Mouse (Mus musculus) mature B cell (primary cell): Measurements from ENCODE around the gene 0610009B22Rik.

Experiments used
- in situ Hi-C: fragments of 300-500 bp; cut with MboI; formaldehyde crosslinking; loops from 2 replicates; pipeline ENCODE4 v1.14.3; 2019

The 0610009B22Rik gene

DNA sequence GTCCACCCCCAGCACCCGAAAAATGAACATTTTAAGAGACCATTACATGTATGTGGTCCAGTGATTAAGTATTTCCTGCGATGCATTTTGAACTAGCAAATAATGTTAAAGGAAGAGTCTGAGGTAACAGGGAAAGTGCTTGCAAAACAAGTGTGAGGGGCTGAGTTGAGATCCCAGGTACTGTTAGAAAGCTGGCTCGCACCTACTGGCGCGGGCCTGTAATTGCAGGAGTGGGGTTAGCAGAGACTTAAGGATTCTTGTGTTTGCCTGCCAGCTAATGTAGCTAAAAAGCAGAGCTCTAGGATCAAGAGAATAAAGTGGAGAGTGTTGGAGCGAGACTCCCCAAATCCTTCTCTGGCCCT, 52.4 kb downstream of the 0610009B22Rik start:
- in situ Hi-C loops = no loop called here

DNA sequence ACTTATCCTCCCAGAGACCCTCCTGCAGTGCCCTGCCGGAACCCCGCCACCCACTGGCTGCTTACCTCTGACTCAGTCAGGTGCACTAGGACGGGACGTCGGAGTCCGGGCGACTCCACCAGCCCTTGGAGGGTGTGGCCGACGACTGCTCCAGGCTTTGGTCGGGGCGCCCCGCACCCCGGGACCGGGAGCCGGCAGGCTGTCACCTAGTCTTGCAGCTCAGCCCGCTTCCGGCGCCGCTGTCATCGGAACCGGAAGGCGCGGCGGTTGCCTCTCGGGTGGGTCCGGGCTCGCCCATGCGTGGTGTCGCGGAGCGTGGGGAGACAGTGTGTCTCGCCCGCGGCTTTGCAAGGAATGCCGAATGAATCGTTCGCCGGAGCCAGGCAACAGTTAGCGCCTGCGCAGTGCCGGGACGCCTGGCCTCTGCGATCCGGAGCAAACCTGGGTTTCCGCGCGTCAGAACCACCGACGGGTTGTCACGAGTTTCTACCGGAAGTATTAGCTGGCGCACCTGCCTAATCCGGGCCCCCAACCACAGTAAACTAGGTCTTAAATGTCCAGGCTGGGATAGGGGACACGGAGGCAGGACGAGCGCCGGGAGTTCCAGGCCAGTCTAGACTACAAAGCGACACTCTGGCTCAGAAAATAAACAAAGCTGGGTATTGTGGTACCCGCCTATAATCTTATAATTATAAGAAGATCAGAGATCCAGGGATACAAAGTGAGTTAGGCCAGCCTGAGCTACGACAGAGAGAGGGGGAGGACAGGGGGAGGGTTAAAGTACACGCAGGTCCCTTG, 53.0 kb downstream of the 0610009B22Rik start, which contains the start of gene Rmnd5b:
TSS of gene Rmnd5b (minus strand) at position 372 of the 798 bp plus-strand sequence.
- in situ Hi-C loops = no loop called here
